Mouse (Mus musculus): ENCODE data around the gene Fbh1.

- TF ChIP-seq ZMIZ1 (IDR thresholded peaks at IDR 0.05; ENCODE audit: low read depth, low read length) (no peak), EP300 (IDR thresholded peaks at IDR 0.05; ENCODE audit: low read length) (no peak), RAD21 (IDR thresholded peaks at IDR 0.05; ENCODE audit: low read depth, low read length) (no peak), MAFK (IDR thresholded peaks at IDR 0.05; ENCODE audit: insufficient replicate concordance, low read length) (no peak), CTCF (conservative IDR thresholded peaks at IDR 0.05 in 1 of 2, IDR thresholded peaks at IDR 0.05 in 1 of 2; ENCODE audit: low read depth in 2 of 2, low read length in 2 of 2) (no peak), MEF2A (IDR thresholded peaks at IDR 0.05; ENCODE audit: borderline replicate concordance, low read depth, low read length) (no peak), POLR2A (IDR thresholded peaks at IDR 0.05; ENCODE audit: low read depth, low read length) (no peak), POLR2AphosphoS2 (IDR thresholded peaks at IDR 0.05; ENCODE audit: low read depth, low read length) (no peak), BHLHE40 (IDR thresholded peaks at IDR 0.05; ENCODE audit: low read depth, low read length) (no peak), KAT2A (IDR thresholded peaks at IDR 0.05; ENCODE audit: insufficient replicate concordance, low read length) (no peak), SMC3 (IDR thresholded peaks at IDR 0.05; ENCODE audit: low read depth, low read length) (no peak), ZC3H11A (IDR thresholded peaks at IDR 0.05; ENCODE audit: low read depth, low read length) (no peak), TCF12 (IDR thresholded peaks at IDR 0.05; ENCODE audit: low read depth, low read length) (no peak)
These were observed 81.5 kb downstream of the Fbh1 start for GRCm38 (mm10) chr2:11695867-11696266.

Data from CH12.LX (cell line).